Mouse (Mus musculus): ENCODE measurements around the gene Ccdc83. TPM values are rescaled to one million over a fixed set of nuclear protein-coding genes. Genes with fewer than 3 reads are reported as not detected.

The Ccdc83 gene
- polyA plus RNA-seq, 1 experiment from 2014 or later: not detected

GRCm38 (mm10) chr7:90281759-90282546, 16.4 kb upstream of the Ccdc83 start:
- H3K9me3 ChIP-seq (ENCODE audit: control insufficient read depth): no peaks in the 10 kb centered on the region
- no peaks in the 10 kb centered on the region for H3K4me1 ChIP-seq (replicated peaks; ENCODE audit: control insufficient read depth, insufficient read depth, low read length)
- peak; percentile 35; the same call in 1 of the 2 replicates for ATAC-seq
- no peak overlapping the region for H3K27ac ChIP-seq (ENCODE audit: low read depth, low read length)
- no peaks in the 10 kb centered on the region for H3K36me3 ChIP-seq (ENCODE audit: control insufficient read depth, insufficient read depth)
- no peak overlapping the region for H3K4me2 ChIP-seq (replicated peaks; ENCODE audit: low read depth)
- H3K9ac ChIP-seq (ENCODE audit: low read depth, low read length): no peak overlapping the region
- no peak overlapping the region for H3K4me3 ChIP-seq (ENCODE audit: low read depth, low read length)
- WGBS: 65% methylated on average over 11 of the region's 11 CpGs
- H3K27me3 ChIP-seq (replicated peaks; ENCODE audit: control insufficient read depth, insufficient read depth, low read length): no peaks in the 10 kb centered on the region
- TF ChIP-seq CTCF (IDR thresholded peaks at IDR 0.05; ENCODE audit: low read depth): no peak

- ATAC-seq: no peak
- Histone ChIP-seq H3K27ac (ENCODE audit: low read depth, low read length) (no peak overlapping the region), H3K4me1 (replicated peaks; ENCODE audit: control insufficient read depth, insufficient read depth, low read length) (no peaks in the 10 kb centered on the region), H3K36me3 (ENCODE audit: control insufficient read depth, insufficient read depth) (no peaks in the 10 kb centered on the region), H3K4me2 (replicated peaks; ENCODE audit: low read depth) (no peak overlapping the region), H3K4me3 (ENCODE audit: low read depth, low read length) (no peak overlapping the region), H3K9me3 (ENCODE audit: control insufficient read depth) (no peaks in the 10 kb centered on the region), H3K9ac (ENCODE audit: low read depth, low read length) (no peak overlapping the region), H3K27me3 (replicated peaks; ENCODE audit: control insufficient read depth, insufficient read depth, low read length) (no peaks in the 10 kb centered on the region)
- TF ChIP-seq CTCF (IDR thresholded peaks at IDR 0.05; ENCODE audit: low read depth): no peak
- WGBS: 59% methylated on average over 8 of the region's 8 CpGs
Observed at GRCm38 (mm10) chr7:90280878-90281277, 15.3 kb upstream of the Ccdc83 start.

- WGBS: 73% methylated on average over 11 of the region's 11 CpGs
- no peak for ATAC-seq
- H3K27me3 ChIP-seq (replicated peaks; ENCODE audit: control insufficient read depth, insufficient read depth, low read length): no peaks in the 10 kb centered on the region
- no peak overlapping the region for H3K27ac ChIP-seq (ENCODE audit: low read depth, low read length)
- H3K9ac ChIP-seq (ENCODE audit: low read depth, low read length): no peak overlapping the region
- H3K36me3 ChIP-seq (ENCODE audit: control insufficient read depth, insufficient read depth): no peaks in the 10 kb centered on the region
- H3K4me1 ChIP-seq (replicated peaks; ENCODE audit: control insufficient read depth, insufficient read depth, low read length): no peaks in the 10 kb centered on the region
- no peaks in the 10 kb centered on the region for H3K9me3 ChIP-seq (ENCODE audit: control insufficient read depth)
- peak; percentile 73 for TF ChIP-seq CTCF (IDR thresholded peaks at IDR 0.05; ENCODE audit: low read depth)
- H3K4me3 ChIP-seq (ENCODE audit: low read depth, low read length): no peak overlapping the region
- no peak overlapping the region for H3K4me2 ChIP-seq (replicated peaks; ENCODE audit: low read depth)
Observed at GRCm38 (mm10) chr7:90280274-90280875, 14.8 kb upstream of the Ccdc83 start.

GRCm38 (mm10) chr7:90279136-90279535, 13.6 kb upstream of the Ccdc83 start:
- no peak for TF ChIP-seq CTCF (IDR thresholded peaks at IDR 0.05; ENCODE audit: low read depth)
- Histone ChIP-seq H3K27ac (ENCODE audit: low read depth, low read length) (no peak overlapping the region), H3K4me3 (ENCODE audit: low read depth, low read length) (no peak overlapping the region), H3K9ac (ENCODE audit: low read depth, low read length) (no peak overlapping the region), H3K9me3 (ENCODE audit: control insufficient read depth) (no peaks in the 10 kb centered on the region), H3K27me3 (replicated peaks; ENCODE audit: control insufficient read depth, insufficient read depth, low read length) (no peaks in the 10 kb centered on the region), H3K4me2 (replicated peaks; ENCODE audit: low read depth) (no peak overlapping the region), H3K36me3 (ENCODE audit: control insufficient read depth, insufficient read depth) (no peaks in the 10 kb centered on the region), H3K4me1 (replicated peaks; ENCODE audit: control insufficient read depth, insufficient read depth, low read length) (no peaks in the 10 kb centered on the region)
- no peak for ATAC-seq
- WGBS: 92% methylated on average over 4 of the region's 4 CpGs

GRCm38 (mm10) chr7:90277769-90278168, 12.2 kb upstream of the Ccdc83 start:
- no peaks in the 10 kb centered on the region for H3K4me1 ChIP-seq (replicated peaks; ENCODE audit: control insufficient read depth, insufficient read depth, low read length)

GRCm38 (mm10) chr7:90277246-90277645, 11.7 kb upstream of the Ccdc83 start:
- H3K27ac ChIP-seq (ENCODE audit: low read depth, low read length): no peak overlapping the region
- H3K27me3 ChIP-seq (replicated peaks; ENCODE audit: control insufficient read depth, insufficient read depth, low read length): no peaks in the 10 kb centered on the region
- H3K9ac ChIP-seq (ENCODE audit: low read depth, low read length): no peak overlapping the region
- TF ChIP-seq CTCF (IDR thresholded peaks at IDR 0.05; ENCODE audit: low read depth): no peak
- H3K36me3 ChIP-seq (ENCODE audit: control insufficient read depth, insufficient read depth): no peaks in the 10 kb centered on the region
- H3K9me3 ChIP-seq (ENCODE audit: control insufficient read depth): no peaks in the 10 kb centered on the region
- H3K4me3 ChIP-seq (ENCODE audit: low read depth, low read length): no peak overlapping the region
- H3K4me2 ChIP-seq (replicated peaks; ENCODE audit: low read depth): no peak overlapping the region
- ATAC-seq: no peak
- 45% methylated on average over 3 of the region's 3 CpGs for WGBS
- no peaks in the 10 kb centered on the region for H3K4me1 ChIP-seq (replicated peaks; ENCODE audit: control insufficient read depth, insufficient read depth, low read length)

More at GRCm38 (mm10) chr7:90277769-90278168, 12.2 kb upstream of the Ccdc83 start:
- Histone ChIP-seq H3K27me3 (replicated peaks; ENCODE audit: control insufficient read depth, insufficient read depth, low read length) (no peaks in the 10 kb centered on the region), H3K4me2 (replicated peaks; ENCODE audit: low read depth) (no peak overlapping the region), H3K9me3 (ENCODE audit: control insufficient read depth) (no peaks in the 10 kb centered on the region), H3K9ac (ENCODE audit: low read depth, low read length) (no peak overlapping the region), H3K4me3 (ENCODE audit: low read depth, low read length) (no peak overlapping the region), H3K27ac (ENCODE audit: low read depth, low read length) (no peak overlapping the region), H3K36me3 (ENCODE audit: control insufficient read depth, insufficient read depth) (no peaks in the 10 kb centered on the region)
- TF ChIP-seq CTCF (IDR thresholded peaks at IDR 0.05; ENCODE audit: low read depth): no peak
- 64% methylated on average over 4 of the region's 4 CpGs for WGBS
- ATAC-seq: no peak

Measured in intestine, postnatal 0 days (tissue).